Comparison of ENCODE assay signal across 11 mouse cellular contexts in genomic region chr7:111297174-111297902, GRCm38 (mm10).
A peak's percentile ranks its signal among the peaks of the same experiment; 100 is the strongest.
DNase-seq lines count a peak whose midpoint lies in the region; ATAC-seq and TF ChIP-seq lines count a peak whose summit lies in the region.
"Had no signal": no experiment of that assay in that cellular context is flagged by ENCODE, and none has a peak within 500 bp of the region (broad histone marks: within the 10 kb centered on the region; RNA-seq: fewer than 3 reads in every experiment).

No protein-coding gene starts in this region.

- no peak overlapping the region for H3K9ac ChIP-seq in kidney, embryonic 15.5 days
- H3K9ac ChIP-seq: limb, embryonic 13.5 days had no signal

- no peak for ATAC-seq in kidney, embryonic 15.5 days (replicated peaks; ENCODE audit: low FRiP score)
- no peak for ATAC-seq in activated CD4-positive, CD25-positive, alpha-beta regulatory T cell, adult 4 months

- 69% methylated on average over 9 of the region's 9 CpGs for WGBS in kidney, embryonic 15.5 days

- H3K9me3 ChIP-seq in kidney, embryonic 15.5 days (replicated peaks) = no peaks in the 10 kb centered on the region
- H3K9me3 ChIP-seq: limb, embryonic 13.5 days; megakaryocyte, embryonic 14.5 days had no signal

- H3ac ChIP-seq in myocyte (ENCODE audit: control insufficient read depth, insufficient read length) = no peak overlapping the region

- peak overlapping the region; percentile 24; the same call in 1 of the 2 replicates for H3K27ac ChIP-seq in kidney, embryonic 15.5 days
- H3K27ac ChIP-seq: limb, embryonic 13.5 days had no signal

- H3K79me2 ChIP-seq in myocyte (ENCODE audit: control insufficient read depth, insufficient read depth) = no peaks in the 10 kb centered on the region

- no peaks in the 10 kb centered on the region for H3K27me3 ChIP-seq in kidney, embryonic 15.5 days
- no peaks in the 10 kb centered on the region for H3K27me3 ChIP-seq in myocyte (ENCODE audit: control insufficient read depth, insufficient read depth, insufficient read length)
- H3K27me3 ChIP-seq: limb, embryonic 13.5 days; megakaryocyte, embryonic 14.5 days had no signal

- no peak overlapping the region for H3K4me2 ChIP-seq in kidney, embryonic 15.5 days
- no peak overlapping the region for H3K4me2 ChIP-seq in myocyte (ENCODE audit: low read depth)
- H3K4me2 ChIP-seq: limb, embryonic 13.5 days had no signal

- no peaks in the 10 kb centered on the region for H3K4me1 ChIP-seq in kidney, embryonic 15.5 days
- H3K4me1 ChIP-seq: limb, embryonic 13.5 days; megakaryocyte, embryonic 14.5 days had no signal

- DNase-seq in kidney, postnatal 10 days = no peak
- peak; percentile 20 for DNase-seq in cerebellum, adult 9-10 months
- DNase-seq in kidney, postnatal 14 days = peak; percentile 18
- DNase-seq in adrenal gland, postnatal 4 days (ENCODE audit: low spot score in 2 of 2) = no peak
- no peak for DNase-seq in spleen, adult 12 weeks (ENCODE audit: low spot score)
- DNase-seq: heart, postnatal 4 days had no signal

- H3K4me3 ChIP-seq in kidney, embryonic 15.5 days (replicated peaks) = no peak overlapping the region
- H3K4me3 ChIP-seq in myocyte = no peak overlapping the region
- H3K4me3 ChIP-seq: limb, embryonic 13.5 days; megakaryocyte, embryonic 14.5 days had no signal

- TF ChIP-seq POLR2A in myocyte (IDR thresholded peaks at IDR 0.05; ENCODE audit: insufficient read length, low read depth) = no peak

- H3K36me3 ChIP-seq in kidney, embryonic 15.5 days = no peaks in the 10 kb centered on the region
- H3K36me3 ChIP-seq in myocyte (ENCODE audit: control insufficient read depth, insufficient read depth) = no peaks in the 10 kb centered on the region
- H3K36me3 ChIP-seq: limb, embryonic 13.5 days had no signal

TF ChIP-seq in myocyte, 11 proteins besides CTCF, POLR2A, EP300 and RAD21:
- TF ChIP-seq POLR2AphosphoS2 (IDR thresholded peaks at IDR 0.05; ENCODE audit: insufficient read length, low read depth) = no peak
- no peak for TF ChIP-seq MAX (IDR thresholded peaks at IDR 0.05; ENCODE audit: low read depth)
- TF ChIP-seq REST (IDR thresholded peaks at IDR 0.05; ENCODE audit: insufficient read depth, insufficient read length) = no peak
- peak; percentile 13 for TF ChIP-seq TCF3 (IDR thresholded peaks at IDR 0.05; ENCODE audit: insufficient read length, low read depth)
- TF ChIP-seq CEBPB (IDR thresholded peaks at IDR 0.05; ENCODE audit: insufficient read depth, poor library complexity, severe bottlenecking) = peak; percentile 97
- TF ChIP-seq TCF12 (IDR thresholded peaks at IDR 0.05; ENCODE audit: insufficient read depth, poor library complexity, severe bottlenecking) = peak; percentile 78
- TF ChIP-seq MYOD1 (IDR thresholded peaks at IDR 0.05; ENCODE audit: control insufficient read depth in 1 of 3, insufficient read length in 2 of 3, low read depth in 2 of 3) = peak; percentile 8 to 81 (median 70)
- TF ChIP-seq MYOG (IDR thresholded peaks at IDR 0.05; ENCODE audit: control insufficient read depth in 1 of 3, insufficient read depth in 1 of 3, insufficient read length in 2 of 3, low read depth in 2 of 3) = peak; percentile 39 to 75 (median 73)
- TF ChIP-seq SRF (IDR thresholded peaks at IDR 0.05; ENCODE audit: control insufficient read depth, insufficient read length, low read depth) = no peak
- no peak for TF ChIP-seq USF1 (IDR thresholded peaks at IDR 0.05; ENCODE audit: low read depth)
- TF ChIP-seq E2F4 (IDR thresholded peaks at IDR 0.05; ENCODE audit: insufficient read depth) = no peak
TF ChIP-seq in myocyte: peak in this region for 5.

Comparison
In these comparisons a context has a peak if more than half of its experiments do, and no peak if none do; other contexts are left out.
1. DNase-seq: peak in cerebellum, adult 9-10 months (single experiment) and kidney, postnatal 14 days (single experiment); none in kidney, postnatal 10 days (single experiment), adrenal gland, postnatal 4 days (0 of 2) and spleen, adult 12 weeks (single experiment).